Mouse (Mus musculus) ES-E14 (cell line): Measurements from ENCODE around the gene Lonp2.

Experiments used
- CHD2 ChIP-seq: IDR thresholded peaks from 2 replicates; pipeline ENCODE4 v1.6.1; 2014; ENCODE audit warnings: mild to moderate bottlenecking, low read depth, low read length, inconsistent platforms
- HCFC1 ChIP-seq: IDR thresholded peaks from 2 replicates; pipeline ENCODE4 v1.6.1; 2012; ENCODE audit warnings: low read length, inconsistent platforms, borderline replicate concordance; ENCODE audit not compliant: insufficient read depth
- MAFK ChIP-seq: IDR thresholded peaks from 2 replicates; pipeline ENCODE4 v1.6.1; 2014; ENCODE audit warnings: mild to moderate bottlenecking, low read depth, low read length, inconsistent platforms; ENCODE audit not compliant: insufficient read depth
- ZNF384 ChIP-seq: IDR thresholded peaks from 2 replicates; pipeline ENCODE4 v1.6.1; 2012; ENCODE audit warnings: low read depth, low read length, inconsistent platforms

DNA sequence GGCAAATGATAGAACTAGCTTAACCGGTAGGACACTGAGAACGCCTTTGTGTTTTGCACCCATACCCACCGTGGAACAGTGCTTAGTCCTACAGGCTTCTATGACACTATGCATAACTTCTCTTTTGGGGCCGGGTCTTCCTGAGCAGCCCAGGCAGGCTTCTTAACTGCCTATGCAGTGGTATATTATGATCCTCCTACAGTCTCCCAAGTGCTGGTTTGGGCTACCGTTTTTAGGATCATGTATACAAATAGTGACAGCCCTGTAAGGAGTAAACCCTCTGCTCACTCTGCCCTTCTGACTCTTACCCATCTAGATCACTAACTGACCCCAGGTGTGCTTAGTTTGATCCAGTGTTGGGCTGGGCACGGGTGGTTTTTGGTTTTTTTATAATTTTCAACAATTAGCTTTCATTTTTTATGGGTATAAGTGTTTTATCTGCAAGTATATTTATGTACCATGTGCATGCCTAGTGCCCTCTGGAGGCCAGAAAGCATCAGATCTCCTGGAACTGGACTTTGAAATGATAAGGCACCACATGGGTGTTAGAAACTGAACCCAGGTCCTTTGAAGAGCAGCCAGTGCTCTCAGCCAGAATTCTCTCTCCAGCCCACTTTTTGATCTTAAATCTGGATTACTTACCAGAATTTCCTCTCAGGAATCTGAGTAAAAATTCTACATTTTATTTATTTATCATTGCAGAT lies 97.1 kb downstream of the Lonp2 start:
- TF ChIP-seq CHD2 (no peak), MAFK (no peak), ZNF384 (no peak), HCFC1 (no peak)
